Mouse (Mus musculus) kidney, adult 2 months (tissue): ENCODE measurements around the gene Shank2.

ENCODE experiments used
- CTCF ChIP-seq: fragments of 200-500 bp; conservative IDR thresholded peaks from 2 replicates; pipeline ENCODE4 v1.5.1; 2011; ENCODE audit warnings: low read depth, mild to moderate bottlenecking, control low read depth, low read length, moderate library complexity, mixed read lengths; ENCODE audit not compliant: insufficient read depth, insufficient read length
- POLR2A ChIP-seq: fragments of 200-500 bp; IDR thresholded peaks from one replicate; pipeline ENCODE4 v1.6.1; 2011; ENCODE audit warnings: low read depth, low read length, control low read depth

DNA sequence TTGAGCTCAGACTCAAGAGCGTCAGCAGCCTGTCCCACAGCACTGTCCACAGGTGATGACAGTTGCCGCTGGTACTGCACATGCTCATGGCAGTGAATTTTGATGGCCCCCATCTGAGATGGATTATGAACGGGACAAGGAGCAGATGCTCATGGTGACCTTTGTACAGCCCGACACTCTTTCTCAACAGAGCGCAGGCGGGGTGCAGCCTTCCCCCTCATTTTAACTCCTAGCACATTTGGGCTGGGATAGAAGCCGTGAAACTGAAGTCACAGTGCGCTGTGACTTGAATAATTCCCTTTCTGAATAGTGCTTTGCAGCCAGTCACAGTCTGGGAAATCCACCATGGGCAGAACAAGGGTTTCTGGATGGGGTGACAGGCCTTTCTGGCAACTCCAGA, 152.0 kb downstream of the Shank2 start:
- TF ChIP-seq CTCF (no peak), POLR2A (no peak)
